Mouse (Mus musculus) spleen, adult 18-20 months (tissue): ENCODE data around the gene Trio.

ENCODE experiments used
- DNase-seq, 2 experiments: peaks; one replicate each; pipeline ENCODE4 v3.0.0; 2022; ENCODE audit warnings: mixed read lengths in 2 of 2

Gene Trio

DNA sequence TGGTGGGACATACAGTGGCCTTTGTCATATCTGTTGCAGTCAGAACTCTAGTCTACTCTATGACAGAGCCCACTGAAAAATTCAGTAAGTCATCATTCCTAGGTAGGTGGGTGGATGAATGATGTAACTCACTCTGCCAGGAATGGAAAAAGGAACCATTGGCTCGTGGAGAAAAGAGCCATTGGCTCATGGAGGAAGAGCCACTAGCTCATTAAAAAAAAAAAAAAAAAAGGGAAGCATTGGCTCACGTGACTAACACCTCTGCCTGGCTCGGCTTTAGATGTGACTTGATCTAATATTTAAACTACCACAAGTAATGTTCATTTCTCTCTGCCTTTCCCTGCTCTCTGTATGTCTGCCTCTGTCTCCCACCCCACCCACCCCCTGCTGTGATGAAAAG, 317.1 kb downstream of the Trio start:
- DNase-seq = no peak

DNA sequence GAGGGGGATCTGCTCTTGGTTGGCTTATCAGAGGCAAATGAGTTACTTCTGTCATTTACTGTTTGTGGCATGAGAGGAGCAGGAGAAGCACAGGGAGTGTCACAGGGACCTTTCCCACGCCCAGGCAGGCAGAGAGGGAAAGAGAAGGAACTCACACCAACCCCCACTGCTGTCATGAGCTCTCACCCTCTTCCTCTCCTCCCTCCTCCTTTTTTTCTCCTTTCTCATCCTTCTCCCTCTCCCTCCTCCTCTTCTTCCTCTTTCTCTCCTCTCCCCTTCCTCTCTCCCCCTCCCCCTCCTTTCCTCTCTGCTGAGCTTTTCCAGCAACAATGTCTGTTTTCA, 322.7 kb downstream of the Trio start:
- DNase-seq = no peak

DNA sequence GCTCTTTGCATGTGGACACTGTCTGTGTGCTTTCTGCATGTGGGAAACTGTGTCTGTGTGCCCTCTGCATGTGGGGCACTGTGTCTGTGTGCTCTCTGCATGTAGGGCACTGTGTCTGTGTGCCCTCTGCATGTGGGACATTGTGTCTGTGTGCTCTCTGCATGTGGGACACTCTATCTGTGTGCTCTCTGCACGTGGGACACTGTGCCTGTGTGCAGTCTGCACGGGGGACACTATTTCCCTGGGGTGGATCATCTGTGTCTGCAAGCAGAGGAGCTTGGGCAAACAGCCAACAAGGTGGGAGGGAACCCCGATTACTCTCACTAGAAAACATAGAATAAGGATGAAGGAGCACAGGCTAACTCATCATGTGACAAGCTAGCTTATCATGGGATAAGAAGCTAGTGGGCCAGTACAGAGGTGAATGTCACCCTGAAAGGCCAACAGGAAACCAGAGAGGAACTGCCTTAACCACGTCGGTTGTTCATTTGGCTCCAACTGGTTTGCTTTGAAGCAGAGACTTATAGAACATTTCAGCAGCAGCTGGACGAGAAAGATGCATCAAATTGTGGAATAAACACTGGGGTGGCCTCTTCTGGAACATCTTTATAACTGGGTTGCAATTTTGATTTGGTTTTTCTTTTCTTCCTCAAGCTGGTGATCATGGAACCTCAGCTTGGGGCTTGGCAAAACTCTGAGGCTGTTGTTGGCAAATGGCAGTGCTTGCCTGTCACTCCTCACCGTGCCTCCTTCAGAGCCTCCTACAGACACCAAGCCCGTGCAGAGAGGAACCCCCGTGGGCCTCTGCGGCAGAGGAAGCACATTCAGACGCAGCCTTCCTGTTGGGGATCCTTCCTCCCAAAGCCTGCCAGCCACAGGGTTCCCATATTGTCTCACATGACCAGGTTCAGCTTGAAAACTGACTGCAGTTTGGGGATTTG, 323.3 kb downstream of the Trio start:
- DNase-seq = peak; percentile 29

DNA sequence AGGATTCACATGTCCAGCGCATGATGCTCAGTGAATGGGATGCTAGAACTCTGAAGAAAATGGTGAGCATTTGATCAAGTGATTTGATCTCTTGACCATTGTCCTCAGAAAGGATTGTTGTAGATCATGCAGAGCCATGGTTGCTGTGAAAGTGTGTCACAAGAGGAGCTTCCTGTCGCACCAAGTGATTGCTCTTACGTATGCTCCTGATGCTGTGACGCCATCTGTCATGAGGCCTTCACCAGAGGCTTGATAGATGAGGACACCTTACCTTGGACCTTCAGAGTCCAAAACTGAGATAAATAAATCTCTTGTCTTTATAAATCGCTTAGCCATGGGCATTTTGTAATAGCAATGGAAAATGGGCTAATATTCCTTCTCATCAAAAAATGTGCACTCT, 328.0 kb downstream of the Trio start:
- DNase-seq = no peak

DNA sequence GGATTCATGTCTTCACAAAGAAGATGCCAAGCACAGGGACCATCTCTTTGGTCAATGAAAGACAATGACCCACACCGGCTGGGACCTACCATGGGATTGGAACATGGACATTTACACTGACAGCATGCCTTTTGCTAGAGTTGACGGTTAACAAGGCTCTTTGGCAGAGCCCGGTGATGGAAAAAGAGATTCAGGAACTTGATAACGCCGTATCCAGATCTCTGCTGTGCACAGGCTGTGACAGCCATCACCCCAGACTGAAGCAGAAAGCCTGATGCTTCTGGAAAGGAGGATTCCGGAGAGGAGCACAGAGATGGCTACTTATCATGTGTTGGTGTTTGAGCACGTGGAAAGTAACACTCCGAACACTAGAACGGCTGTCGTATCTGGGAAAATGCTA, 332.4 kb downstream of the Trio start:
- no peak for DNase-seq

DNA sequence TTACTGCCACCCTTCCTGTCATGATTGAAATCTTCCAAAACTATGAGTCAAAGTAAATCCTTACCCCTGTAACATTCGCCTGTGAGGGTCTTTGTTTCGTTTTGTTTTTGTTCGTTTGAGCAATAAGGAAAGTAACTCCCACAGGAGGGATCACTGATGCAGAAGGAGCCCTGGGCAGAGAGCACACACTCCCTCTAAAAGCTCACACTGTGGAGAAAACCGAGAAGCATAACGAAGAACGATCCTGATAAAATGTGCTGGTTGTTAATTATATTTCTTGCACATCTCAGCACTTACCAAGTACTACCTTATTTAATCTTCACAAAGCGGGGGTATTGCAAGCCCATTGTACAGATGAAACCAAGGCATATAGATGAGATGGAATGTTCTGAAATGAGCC, 333.5 kb downstream of the Trio start:
- no peak for DNase-seq

DNA sequence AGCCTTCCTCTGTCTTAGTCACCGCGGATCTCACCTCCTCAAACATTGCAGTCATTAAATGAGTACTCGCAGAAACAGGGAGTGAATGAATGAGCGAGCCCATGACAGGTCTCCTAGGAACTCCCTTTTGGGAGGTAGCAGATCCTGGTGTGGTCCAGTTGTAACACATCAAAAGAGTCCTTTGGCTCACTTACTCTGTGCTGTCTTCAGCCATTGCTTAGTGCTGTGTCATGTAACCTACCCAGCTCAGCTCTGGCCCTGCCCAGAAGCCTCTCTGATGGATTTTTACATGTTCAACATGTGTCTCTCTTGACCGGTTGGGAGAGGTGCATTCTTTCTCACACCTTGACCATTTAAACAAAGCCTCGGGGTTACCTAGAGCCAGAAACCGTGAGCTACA, 334.4 kb downstream of the Trio start:
- no peak for DNase-seq

DNA sequence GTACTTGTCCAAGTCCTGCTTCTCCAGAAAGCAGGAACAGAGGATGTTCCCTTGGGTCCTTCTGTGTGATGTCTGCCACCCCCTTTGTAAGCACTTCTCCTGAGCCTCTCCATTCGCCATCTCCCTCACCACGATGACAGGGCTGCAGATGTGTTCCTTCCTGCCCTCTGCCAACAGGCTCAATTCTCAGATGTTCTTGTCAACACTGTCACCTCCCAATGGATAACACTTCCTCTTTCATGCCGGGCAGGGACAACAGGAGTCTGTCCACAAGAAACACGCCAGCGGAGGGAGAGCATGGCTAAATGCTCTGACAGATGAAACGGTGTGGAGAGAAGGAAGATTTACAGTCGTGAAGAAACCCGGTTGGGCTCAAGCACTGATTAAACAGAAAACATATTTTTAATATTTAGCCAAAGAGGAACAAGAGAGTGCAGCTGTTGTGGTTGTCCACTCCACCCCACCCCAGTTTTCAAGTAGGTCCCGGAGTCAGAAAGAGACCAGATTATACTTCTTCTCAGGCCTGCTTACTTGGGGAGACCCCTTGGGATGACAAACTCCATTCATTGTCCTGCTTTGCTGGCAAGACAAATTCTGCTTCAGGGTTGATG, 337.5 kb downstream of the Trio start:
- no peak for DNase-seq

DNA sequence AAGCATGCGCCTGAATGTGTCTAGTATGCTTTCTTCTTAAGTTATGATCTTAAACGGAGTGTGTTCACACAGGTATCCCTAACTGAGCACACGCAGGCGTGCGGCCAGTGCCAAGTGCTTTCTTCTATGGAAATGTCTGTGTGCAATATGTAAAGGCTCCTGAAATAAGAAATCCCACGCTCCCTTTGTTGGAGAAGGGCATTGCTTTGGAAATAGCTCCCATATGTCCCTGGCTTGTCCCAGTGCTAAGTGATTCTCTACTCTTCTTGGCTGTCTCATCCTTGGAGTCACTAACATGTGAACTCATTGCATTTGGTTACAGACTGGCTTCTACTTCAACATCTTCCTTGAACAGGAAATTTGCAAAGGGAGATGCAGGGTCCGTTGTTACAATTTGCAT, 340.8 kb downstream of the Trio start:
- DNase-seq = no peak

DNA sequence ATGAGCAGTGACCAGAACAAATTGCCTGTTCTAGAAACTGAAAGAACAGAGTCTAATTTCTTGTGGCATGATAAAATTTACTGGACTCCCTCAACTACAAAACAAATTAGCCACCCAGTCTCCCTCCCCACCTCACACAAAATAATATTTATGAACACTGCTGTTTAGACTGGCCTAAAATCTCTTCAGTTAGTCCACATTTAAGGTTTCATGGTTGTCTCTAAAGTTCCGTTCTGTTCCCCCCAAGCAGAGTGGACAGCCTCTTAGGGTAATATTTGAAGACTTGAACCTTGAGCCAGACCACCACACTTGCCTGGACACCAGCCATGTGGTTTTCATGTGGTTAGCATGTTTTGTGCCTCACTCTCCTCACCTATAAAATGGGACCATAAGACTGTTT, 342.4 kb downstream of the Trio start:
- DNase-seq = no peak

DNA sequence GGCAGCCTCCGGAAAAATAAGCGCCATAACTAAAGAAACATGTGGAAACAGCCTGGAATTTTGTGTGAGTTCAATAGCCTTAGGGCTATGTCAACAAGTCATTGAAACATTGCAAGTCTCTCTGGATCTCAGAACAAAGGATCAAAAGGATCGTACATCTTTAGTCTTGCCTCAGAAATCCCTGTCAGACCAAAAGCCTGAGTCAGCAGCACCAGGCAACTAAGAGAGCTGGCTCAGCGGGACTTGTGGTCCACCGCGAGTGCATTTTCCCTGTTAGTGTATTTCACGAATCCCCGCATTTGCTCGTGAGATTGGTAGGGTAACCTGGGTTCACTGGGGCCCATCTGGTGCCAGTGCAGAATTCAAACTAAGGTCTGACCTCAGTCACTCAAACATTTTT, 343.0 kb downstream of the Trio start:
- no peak for DNase-seq

DNA sequence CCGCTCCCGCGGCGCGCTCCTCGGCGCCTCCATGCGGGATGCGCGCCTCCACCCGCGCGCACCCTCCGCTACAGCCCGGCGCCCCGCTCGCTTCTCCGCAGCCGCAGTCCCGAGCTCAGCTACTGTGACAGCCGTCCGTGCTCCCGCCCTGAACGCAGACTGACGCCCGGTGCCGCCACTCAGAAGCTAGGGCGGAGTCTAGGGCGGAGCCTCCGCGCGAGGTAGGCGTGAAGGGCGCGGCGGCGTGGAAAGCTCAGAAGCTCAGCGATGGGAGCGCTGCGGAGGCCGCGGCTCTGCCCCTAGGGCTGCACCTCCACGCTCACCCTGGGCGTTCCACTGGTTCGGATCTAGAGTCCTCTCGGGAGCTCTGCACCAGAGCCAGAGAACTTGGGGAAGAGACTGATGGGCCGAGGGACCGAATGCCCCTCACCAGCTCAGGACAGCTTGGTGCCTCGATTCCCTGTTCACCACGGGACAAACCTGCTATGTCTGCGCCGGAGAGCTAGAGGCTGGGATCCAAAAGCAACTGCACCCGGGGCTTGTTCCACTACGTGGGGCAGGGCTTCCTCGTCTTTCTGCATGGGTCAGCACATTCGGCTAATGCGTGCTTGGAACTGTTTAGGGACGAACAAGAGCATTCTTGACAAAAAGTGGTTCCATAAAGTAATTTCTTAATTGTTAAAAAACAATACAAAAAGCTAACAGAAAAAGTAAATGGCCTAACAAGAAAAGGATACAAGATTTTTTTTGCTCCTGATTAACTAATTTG, 344.0 kb downstream of the Trio start, which contains the start of gene Otulinl:
Gene Otulinl (minus strand): TSS at position 161 of the 769 bp plus-strand sequence.
- DNase-seq = peak; percentile 92 to 98

DNA sequence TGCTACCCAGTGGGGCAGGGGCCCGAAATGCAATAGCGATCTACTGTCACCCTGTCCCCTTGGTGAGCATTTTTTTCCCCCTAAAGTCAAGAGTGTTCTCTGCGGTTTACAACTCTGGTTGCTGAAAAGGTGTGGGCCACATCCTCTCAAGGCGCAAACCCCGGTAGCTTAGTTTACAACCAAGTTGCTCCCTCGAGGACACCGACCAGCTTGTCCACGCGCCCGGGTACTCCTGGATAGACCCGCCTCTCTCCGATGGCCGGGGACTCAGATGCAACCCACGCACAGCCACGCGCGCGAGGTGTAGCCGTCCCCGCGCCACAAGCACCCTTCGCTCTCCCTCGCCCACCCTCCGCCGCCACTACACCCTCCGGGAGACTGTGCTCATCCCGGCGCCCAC, 344.7 kb downstream of the Trio start:
- no peak for DNase-seq
